Mouse (Mus musculus) ES-E14 (cell line): ENCODE results near the gene AU040320. TPM values are rescaled to one million over a fixed set of nuclear protein-coding genes. Genes with fewer than 3 reads are reported as not detected.

ENCODE experiments used
- DNase-seq: peaks from one replicate; pipeline ENCODE4 v3.0.0-alpha.2; 2013; ENCODE audit warnings: low read depth, low spot score
- H3K27ac ChIP-seq: 2 replicates; pipeline ENCODE4 v1.5.1; 2012; ENCODE audit warnings: low read depth, mild to moderate bottlenecking, low read length, moderate library complexity, mixed read lengths; ENCODE audit not compliant: poor library complexity, insufficient read depth, severe bottlenecking
- H3K36me3 ChIP-seq: 2 replicates; pipeline ENCODE4 v1.6.1; 2012; ENCODE audit warnings: mild to moderate bottlenecking, low read length, moderate library complexity, mixed read lengths; ENCODE audit not compliant: control insufficient read depth, poor library complexity, insufficient read depth, severe bottlenecking
- H3K4me1 ChIP-seq, 2 experiments: fragments of 150-350 bp in 1 of 2; sonication (generic) in 1 of 2; 2 replicates each; pipeline ENCODE4 v1.6.1; 2012; ENCODE audit warnings: low read length in 2 of 2, mild to moderate bottlenecking in 1 of 2, mixed read lengths in 1 of 2; ENCODE audit not compliant: control insufficient read depth in 2 of 2, insufficient read depth in 2 of 2, poor library complexity in 1 of 2
- H3K4me3 ChIP-seq, 2 experiments: fragments of 150-350 bp in 1 of 2; sonication (generic) in 1 of 2; 2 replicates each; pipeline ENCODE4 v1.5.1; 2012; ENCODE audit warnings: low read length in 2 of 2, low read depth in 1 of 2, mild to moderate bottlenecking in 1 of 2, mixed read lengths in 1 of 2; ENCODE audit not compliant: insufficient read depth in 1 of 2, poor library complexity in 1 of 2, severe bottlenecking in 1 of 2
- H3K9ac ChIP-seq: 2 replicates; pipeline ENCODE4 v1.6.1; 2012; ENCODE audit warnings: low read depth, mild to moderate bottlenecking, low read length, mixed read lengths; ENCODE audit not compliant: poor library complexity, insufficient read depth, severe bottlenecking
- H3K9me3 ChIP-seq: fragments of 150-350 bp; sonication (generic); 2 replicates; pipeline ENCODE4 v1.6.1; 2012; ENCODE audit warnings: low read depth, mild to moderate bottlenecking, low read length; ENCODE audit not compliant: control insufficient read depth, insufficient read depth
- CHD2 ChIP-seq: IDR thresholded peaks from 2 replicates; pipeline ENCODE4 v1.6.1; 2014; ENCODE audit warnings: mild to moderate bottlenecking, low read depth, low read length, inconsistent platforms
- HCFC1 ChIP-seq: IDR thresholded peaks from 2 replicates; pipeline ENCODE4 v1.6.1; 2012; ENCODE audit warnings: low read length, inconsistent platforms, borderline replicate concordance; ENCODE audit not compliant: insufficient read depth
- MAFK ChIP-seq: IDR thresholded peaks from 2 replicates; pipeline ENCODE4 v1.6.1; 2014; ENCODE audit warnings: mild to moderate bottlenecking, low read depth, low read length, inconsistent platforms; ENCODE audit not compliant: insufficient read depth
- ZC3H11A ChIP-seq: IDR thresholded peaks from 2 replicates; pipeline ENCODE4 v1.6.1; 2012; ENCODE audit warnings: low read depth, mild to moderate bottlenecking, inconsistent platforms, low read length, borderline replicate concordance
- ZNF384 ChIP-seq: IDR thresholded peaks from 2 replicates; pipeline ENCODE4 v1.6.1; 2012; ENCODE audit warnings: low read depth, low read length, inconsistent platforms
- in situ Hi-C, 2 experiments: fragments of 600-800 bp; cut with MboI; formaldehyde crosslinking; loops; one replicate each; pipeline ENCODE4 v1.15.1; 2025; ENCODE audit warnings: low sequenced_read_pairs in 2 of 2, inconsistent platforms in 1 of 2; ENCODE audit not compliant: unreplicated experiment in 2 of 2
- total RNA-seq: library from RNA; depleted of rRNA; stranded (reverse); fragments of 300-350 nt; gene quantifications from 2 replicates; pipeline ENCODE4 v1.2.3, GENCODE M21; 2012

The AU040320 gene
- total RNA-seq, 1 experiment = 11.3 TPM

DNA sequence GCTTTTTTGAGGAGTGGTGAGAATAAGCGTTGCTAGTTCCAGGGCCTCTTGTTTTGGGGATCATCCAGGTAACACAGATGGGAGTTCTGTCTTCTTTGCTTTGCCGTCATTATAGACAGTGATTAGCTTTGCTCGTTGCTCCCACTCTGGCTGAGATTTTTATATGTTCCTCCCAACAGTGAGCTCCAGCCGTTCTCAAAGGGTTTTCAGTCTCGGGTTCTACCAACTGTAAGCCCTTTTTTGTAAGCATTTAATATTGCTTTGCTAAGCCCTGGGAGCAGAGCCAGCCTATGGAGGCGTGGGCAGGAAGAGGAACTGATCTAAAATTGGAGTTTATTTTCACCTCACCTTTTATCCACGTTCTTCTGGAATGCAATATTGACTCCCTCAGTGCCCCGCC, 29.7 kb downstream of the AU040320 start:
- no peaks in the 10 kb centered on the region for H3K4me1 ChIP-seq
- no peak for DNase-seq
- H3K27ac ChIP-seq = no peak overlapping the region
- H3K9ac ChIP-seq = no peak overlapping the region
- no peak overlapping the region for H3K4me3 ChIP-seq
- H3K36me3 ChIP-seq = no peaks in the 10 kb centered on the region
- H3K9me3 ChIP-seq = no peaks in the 10 kb centered on the region
- in situ Hi-C loops = no loop called here
- TF ChIP-seq HCFC1 = no peak
- TF ChIP-seq MAFK = no peak
- no peak for TF ChIP-seq CHD2
- no peak for TF ChIP-seq ZC3H11A
- no peak for TF ChIP-seq ZNF384

DNA sequence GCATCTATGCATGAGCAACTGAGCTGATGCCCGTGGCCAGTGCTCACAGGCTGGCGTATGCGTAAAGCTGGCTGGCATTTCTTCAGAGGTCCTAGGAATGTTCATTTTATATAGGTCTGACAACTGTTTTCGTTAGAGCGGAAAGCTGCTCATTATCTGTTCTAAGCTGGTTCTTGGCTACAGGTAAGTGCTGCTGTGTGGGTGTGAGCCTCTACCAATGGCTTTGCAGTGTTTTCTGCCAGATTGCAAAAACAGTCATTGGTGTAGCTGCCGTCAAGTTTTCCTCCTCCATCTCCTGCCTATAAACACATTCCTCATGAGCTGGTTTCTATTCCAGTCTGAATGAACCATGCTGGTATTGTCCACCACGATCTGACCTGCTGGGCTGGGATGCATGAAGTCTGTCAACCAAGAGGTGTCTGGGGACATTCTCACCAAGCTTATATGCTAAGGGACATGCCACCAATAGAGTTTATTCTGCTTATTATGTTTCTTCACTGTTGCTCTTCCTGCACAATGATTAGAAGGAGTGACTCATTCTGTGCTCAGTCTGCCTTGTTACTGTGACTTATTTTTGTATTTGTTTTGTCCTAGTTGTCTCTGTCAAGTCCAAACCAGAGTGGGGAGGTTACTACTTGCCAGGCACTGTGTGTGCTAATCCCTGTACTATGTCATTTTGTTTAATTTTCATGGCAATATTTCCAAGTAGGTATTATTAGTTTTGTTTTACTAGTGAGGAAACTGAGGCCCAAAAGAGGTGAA, 39.2 kb downstream of the AU040320 start:
- in situ Hi-C loops = no loop called here
- no peaks in the 10 kb centered on the region for H3K36me3 ChIP-seq

DNA sequence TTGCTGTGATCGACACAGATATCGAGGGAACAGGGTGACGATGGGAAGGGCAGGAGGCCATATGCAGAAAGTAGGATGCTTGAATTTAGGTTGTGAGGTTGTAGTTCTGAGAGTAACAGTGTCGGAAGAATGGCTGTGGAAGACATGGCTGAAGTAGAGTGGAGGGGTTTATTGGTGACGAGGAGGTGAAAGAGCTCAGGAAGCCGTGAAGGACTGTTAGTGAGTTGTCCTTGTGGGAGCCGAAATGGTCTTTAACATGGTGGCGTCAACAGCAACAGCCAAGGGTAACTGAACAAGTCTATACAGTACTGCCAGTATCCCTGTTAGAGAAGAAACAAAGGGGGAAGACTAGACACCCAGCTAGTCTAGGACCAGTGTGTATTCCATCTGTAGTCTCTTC, 48.8 kb downstream of the AU040320 start:
- H3K4me3 ChIP-seq = no peak overlapping the region
- H3K4me1 ChIP-seq = peaks cover 0 to 9% of the 10 kb centered on the region in 2 experiments; a peak in 2 of 4 replicates
- no peak overlapping the region for H3K9ac ChIP-seq
- H3K36me3 ChIP-seq = no peaks in the 10 kb centered on the region
- in situ Hi-C loops = no loop called here
- H3K27ac ChIP-seq = no peak overlapping the region
- H3K9me3 ChIP-seq = no peaks in the 10 kb centered on the region
- no peak for TF ChIP-seq ZC3H11A
- no peak for TF ChIP-seq HCFC1
- no peak for TF ChIP-seq CHD2
- no peak for TF ChIP-seq ZNF384
- no peak for TF ChIP-seq MAFK
- DNase-seq = no peak

More for the DNA sequence above, 39.2 kb downstream of the AU040320 start:
- DNase-seq = no peak
- H3K4me1 ChIP-seq = no peaks in the 10 kb centered on the region
- no peak overlapping the region for H3K27ac ChIP-seq
- TF ChIP-seq ZC3H11A (no peak), MAFK (no peak), CHD2 (no peak), HCFC1 (no peak), ZNF384 (no peak)
- H3K4me3 ChIP-seq = no peak overlapping the region
- no peak overlapping the region for H3K9ac ChIP-seq
- H3K9me3 ChIP-seq = no peaks in the 10 kb centered on the region

DNA sequence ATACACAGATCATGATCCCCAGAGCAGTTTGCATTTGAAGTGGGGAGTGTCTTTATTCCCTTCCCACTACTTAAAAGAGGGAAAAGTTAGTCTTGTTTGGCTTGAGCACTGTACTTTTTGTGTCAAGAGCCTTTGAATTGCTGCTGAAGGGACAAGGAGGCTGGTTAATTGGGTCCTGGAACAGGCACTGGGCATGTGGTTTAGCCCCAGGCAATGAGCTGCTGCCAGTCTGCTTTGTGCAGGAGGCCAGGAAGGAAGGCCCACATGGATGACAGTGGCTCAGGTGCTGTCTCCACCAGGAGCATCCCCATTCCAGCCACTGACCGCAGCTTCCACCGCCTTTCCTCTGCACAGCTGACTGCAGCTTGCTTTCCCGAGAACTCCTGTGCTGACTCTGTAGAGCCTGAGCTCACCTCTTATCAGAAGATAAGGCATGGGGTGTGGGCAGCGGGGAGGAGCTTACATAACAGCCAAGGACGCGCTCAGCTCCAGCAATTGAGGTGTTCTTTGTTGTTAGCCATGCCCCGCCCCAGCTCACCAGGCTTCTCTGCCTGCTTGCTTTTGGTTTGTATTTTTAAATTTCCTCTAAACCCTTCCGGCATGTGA, 50.0 kb downstream of the AU040320 start:
- Histone ChIP-seq H3K27ac (no peak overlapping the region), H3K9ac (no peak overlapping the region), H3K4me1 (peaks cover 0 to 9% of the 10 kb centered on the region in 2 experiments; a peak in 2 of 4 replicates), H3K4me3 (no peak overlapping the region), H3K36me3 (no peaks in the 10 kb centered on the region), H3K9me3 (no peaks in the 10 kb centered on the region)
- TF ChIP-seq ZC3H11A = no peak
- TF ChIP-seq ZNF384 = no peak
- TF ChIP-seq MAFK = no peak
- TF ChIP-seq CHD2 = no peak
- TF ChIP-seq HCFC1 = no peak
- peak; percentile 24 for DNase-seq
- in situ Hi-C loops = no loop called here
